Mouse (Mus musculus): ENCODE data around the gene Runx3. TPM values are rescaled to one million over a fixed set of nuclear protein-coding genes. Genes with fewer than 3 reads are reported as not detected.
A peak's percentile ranks its signal among the peaks of the same experiment; 100 is the strongest.

Gene Runx3
- polyA plus RNA-seq, 1 experiment: 33.7 TPM

- no peak for DNase-seq (ENCODE audit: low read depth in 1 of 2, low spot score in 2 of 2)
- no peak overlapping the region for H3K27ac ChIP-seq (ENCODE audit: insufficient read depth, low read length)
- H3K4me3 ChIP-seq (ENCODE audit: extremely low read depth, insufficient read depth, insufficient read length): no peak overlapping the region
- WGBS: 34% methylated on average over 8 of the region's 8 CpGs
- peaks cover 3% of the 10 kb centered on the region; the same call in 1 of the 2 replicates for H3K4me1 ChIP-seq (ENCODE audit: control insufficient read depth, insufficient read depth, insufficient read length)
- no peak for TF ChIP-seq POLR2A (IDR thresholded peaks at IDR 0.05; ENCODE audit: low read depth, low read length)
- TF ChIP-seq CTCF (IDR thresholded peaks at IDR 0.05; ENCODE audit: extremely low read depth, insufficient read depth, insufficient read length, insufficient replicate concordance): no peak
- H3K36me3 ChIP-seq (ENCODE audit: control insufficient read depth, insufficient read depth, low read length): no peaks in the 10 kb centered on the region
- no peaks in the 10 kb centered on the region for H3K27me3 ChIP-seq (ENCODE audit: control insufficient read depth, insufficient read depth, low read length)
Observed at GRCm38 (mm10) chr4:135095693-135096092, 24.8 kb upstream of the Runx3 start.

GRCm38 (mm10) chr4:135097910-135098891, 22.3 kb upstream of the Runx3 start:
- 34% methylated on average over 17 of the region's 17 CpGs for WGBS
- peak overlapping the region; percentile 69 for H3K27ac ChIP-seq (ENCODE audit: insufficient read depth, low read length)

GRCm38 (mm10) chr4:135102019-135102740, 18.3 kb upstream of the Runx3 start:
- TF ChIP-seq POLR2A (IDR thresholded peaks at IDR 0.05; ENCODE audit: low read depth, low read length) (no peak), CTCF (IDR thresholded peaks at IDR 0.05; ENCODE audit: extremely low read depth, insufficient read depth, insufficient read length, insufficient replicate concordance) (no peak)
- peaks cover 9% of the 10 kb centered on the region; the same call in 1 of the 2 replicates for H3K4me1 ChIP-seq (ENCODE audit: control insufficient read depth, insufficient read depth, insufficient read length)
- 71% methylated on average over 13 of the region's 13 CpGs for WGBS
- no peaks in the 10 kb centered on the region for H3K27me3 ChIP-seq (ENCODE audit: control insufficient read depth, insufficient read depth, low read length)
- H3K36me3 ChIP-seq (ENCODE audit: control insufficient read depth, insufficient read depth, low read length): no peaks in the 10 kb centered on the region
- peak overlapping the region; percentile 59 for H3K27ac ChIP-seq (ENCODE audit: insufficient read depth, low read length)
- DNase-seq (ENCODE audit: low read depth in 1 of 2, low spot score in 2 of 2): no peak
- no peak overlapping the region for H3K4me3 ChIP-seq (ENCODE audit: extremely low read depth, insufficient read depth, insufficient read length)

More at GRCm38 (mm10) chr4:135097910-135098891, 22.3 kb upstream of the Runx3 start:
- H3K27me3 ChIP-seq (ENCODE audit: control insufficient read depth, insufficient read depth, low read length): no peaks in the 10 kb centered on the region
- peak; percentile 22 to 32 for DNase-seq (ENCODE audit: low read depth in 1 of 2, low spot score in 2 of 2)
- H3K36me3 ChIP-seq (ENCODE audit: control insufficient read depth, insufficient read depth, low read length): no peaks in the 10 kb centered on the region
- no peak overlapping the region for H3K4me3 ChIP-seq (ENCODE audit: extremely low read depth, insufficient read depth, insufficient read length)
- TF ChIP-seq CTCF (IDR thresholded peaks at IDR 0.05; ENCODE audit: extremely low read depth, insufficient read depth, insufficient read length, insufficient replicate concordance): no peak
- TF ChIP-seq POLR2A (IDR thresholded peaks at IDR 0.05; ENCODE audit: low read depth, low read length): no peak
- peaks cover 9% of the 10 kb centered on the region; the same call in 1 of the 2 replicates for H3K4me1 ChIP-seq (ENCODE audit: control insufficient read depth, insufficient read depth, insufficient read length)

- Histone ChIP-seq H3K27ac (ENCODE audit: insufficient read depth, low read length) (peak overlapping the region; percentile 67), H3K36me3 (ENCODE audit: control insufficient read depth, insufficient read depth, low read length) (no peaks in the 10 kb centered on the region), H3K4me1 (ENCODE audit: control insufficient read depth, insufficient read depth, insufficient read length) (peaks cover 9% of the 10 kb centered on the region; the same call in 1 of the 2 replicates), H3K27me3 (ENCODE audit: control insufficient read depth, insufficient read depth, low read length) (no peaks in the 10 kb centered on the region), H3K4me3 (ENCODE audit: extremely low read depth, insufficient read depth, insufficient read length) (no peak overlapping the region)
- 5% methylated on average over 4 of the region's 4 CpGs for WGBS
- DNase-seq (ENCODE audit: low read depth in 1 of 2, low spot score in 2 of 2): peak in 1 of 2 experiments; percentile 22
- TF ChIP-seq POLR2A (IDR thresholded peaks at IDR 0.05; ENCODE audit: low read depth, low read length) (no peak), CTCF (IDR thresholded peaks at IDR 0.05; ENCODE audit: extremely low read depth, insufficient read depth, insufficient read length, insufficient replicate concordance) (no peak)
Observed at GRCm38 (mm10) chr4:135102761-135103160, 17.7 kb upstream of the Runx3 start.

GRCm38 (mm10) chr4:135103800-135104199, 16.7 kb upstream of the Runx3 start:
- no peak for TF ChIP-seq POLR2A (IDR thresholded peaks at IDR 0.05; ENCODE audit: low read depth, low read length)
- TF ChIP-seq CTCF (IDR thresholded peaks at IDR 0.05; ENCODE audit: extremely low read depth, insufficient read depth, insufficient read length, insufficient replicate concordance): no peak
- Histone ChIP-seq H3K4me3 (ENCODE audit: extremely low read depth, insufficient read depth, insufficient read length) (no peak overlapping the region), H3K36me3 (ENCODE audit: control insufficient read depth, insufficient read depth, low read length) (no peaks in the 10 kb centered on the region), H3K4me1 (ENCODE audit: control insufficient read depth, insufficient read depth, insufficient read length) (peaks cover 9% of the 10 kb centered on the region; the same call in 1 of the 2 replicates), H3K27me3 (ENCODE audit: control insufficient read depth, insufficient read depth, low read length) (no peaks in the 10 kb centered on the region), H3K27ac (ENCODE audit: insufficient read depth, low read length) (peak overlapping the region; percentile 68)
- DNase-seq (ENCODE audit: low read depth in 1 of 2, low spot score in 2 of 2): no peak
- WGBS: 73% methylated on average over 5 of the region's 5 CpGs

- Histone ChIP-seq H3K36me3 (ENCODE audit: control insufficient read depth, insufficient read depth, low read length) (no peaks in the 10 kb centered on the region), H3K4me1 (ENCODE audit: control insufficient read depth, insufficient read depth, insufficient read length) (peaks cover 5% of the 10 kb centered on the region; the same call in 1 of the 2 replicates), H3K27me3 (ENCODE audit: control insufficient read depth, insufficient read depth, low read length) (no peaks in the 10 kb centered on the region), H3K4me3 (ENCODE audit: extremely low read depth, insufficient read depth, insufficient read length) (no peak overlapping the region), H3K27ac (ENCODE audit: insufficient read depth, low read length) (no peak overlapping the region)
- TF ChIP-seq CTCF (IDR thresholded peaks at IDR 0.05; ENCODE audit: extremely low read depth, insufficient read depth, insufficient read length, insufficient replicate concordance): no peak
- TF ChIP-seq POLR2A (IDR thresholded peaks at IDR 0.05; ENCODE audit: low read depth, low read length): no peak
- no peak for DNase-seq (ENCODE audit: low read depth in 1 of 2, low spot score in 2 of 2)
- 76% methylated on average over 4 of the region's 4 CpGs for WGBS
Observed at GRCm38 (mm10) chr4:135106968-135107367, 13.5 kb upstream of the Runx3 start.
